Mouse (Mus musculus): ENCODE results near the gene Cdc42ep2.

- TF ChIP-seq POLR2A (IDR thresholded peaks at IDR 0.05; ENCODE audit: insufficient read depth, low read depth, low read length) (peak; percentile 93), CTCF (IDR thresholded peaks at IDR 0.05; ENCODE audit: insufficient read depth, low read depth, low read length) (no peak)
These were observed 30.5 kb downstream of the Cdc42ep2 start, which contains the start of gene Tigd3 for GRCm38 (mm10) chr19:5894002-5894678.
